Mouse (Mus musculus) lung, adult 10 weeks (tissue): ENCODE measurements around the gene Exoc6b. TPM values are rescaled to one million over a fixed set of nuclear protein-coding genes. Genes with fewer than 3 reads are reported as not detected.

ENCODE experiments used
- polyA plus RNA-seq: library from polyadenylated mRNA; stranded (reverse); fragments of 350-450 nt; fragmentation: Illumina TruSeq; extraction: RNeasy Lipid Tissue Mini Kit (QIAGEN cat#74804); gene quantifications from one replicate; pipeline ENCODE4 v1.2.3, GENCODE M21; 2014; ENCODE audit warnings: low read depth, low replicate concordance; ENCODE audit not compliant: insufficient read depth

The Exoc6b gene
- polyA plus RNA-seq: 8.0 TPM

GRCm38 (mm10) chr6:85069023-85069985 is at the start of gene Exoc6b:
Gene Exoc6b, minus strand, starts transcription at chr6:85069513.

GRCm38 (mm10) chr6:84593693-84594092 is 475.6 kb downstream of the Exoc6b start, which contains the start of gene Cyp26b1:
Gene Cyp26b1, minus strand, starts transcription at chr6:84593908.

Other genes starting within 250 kb of the Exoc6b start
- 59.7 TPM for gene Spr, start 68.3 kb upstream of the Exoc6b start, polyA plus RNA-seq
- not detected for gene Emx1, start 117.9 kb upstream of the Exoc6b start, polyA plus RNA-seq